In the genomic region with DNA sequence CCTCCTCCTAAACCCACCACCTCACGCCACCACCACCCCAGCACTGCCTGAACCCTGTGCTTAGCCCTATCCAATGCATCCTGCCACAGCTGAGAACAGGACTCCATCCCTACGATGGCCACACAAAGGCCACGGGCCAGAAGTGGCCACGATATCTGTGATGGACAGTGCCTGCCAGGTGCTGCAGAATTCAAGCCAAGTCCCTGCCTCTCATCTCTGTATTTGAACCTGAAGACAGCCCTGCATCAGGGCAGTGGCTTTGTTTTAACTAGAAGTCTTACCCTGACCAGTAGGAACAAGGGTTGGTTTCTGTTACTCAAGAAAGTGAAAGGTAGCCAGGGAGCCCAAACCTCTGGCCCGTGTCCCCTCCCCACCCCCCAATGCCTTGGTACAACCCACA, we compare ENCODE assay signal across 22 mouse cellular contexts. TPM values are rescaled to one million over a fixed set of nuclear protein-coding genes. Genes with fewer than 3 reads are reported as not detected.
DNase-seq lines count a peak whose midpoint lies in the region; ATAC-seq lines count a peak whose summit lies in the region.
"Had no signal": no experiment of that assay in that cellular context is flagged by ENCODE, and none has a peak within 500 bp of the region (broad histone marks: within the 10 kb centered on the region; RNA-seq: fewer than 3 reads in every experiment).

No protein-coding gene starts in this region.

- ATAC-seq in cerebellum, adult (ENCODE audit: insufficient number of reproducible peaks, low FRiP score, low TSS enrichment): no peak
- ATAC-seq in hindbrain, embryonic 13.5 days (ENCODE audit: low FRiP score): no peak
- no peak for ATAC-seq in hindbrain, embryonic 16.5 days
- ATAC-seq: activated CD4-positive, CD25-positive, alpha-beta regulatory T cell, adult 4 months; forebrain, embryonic 15.5 days; intestine, postnatal 0 days had no signal

- peak; percentile 39 for DNase-seq in cerebellum, adult 11 months
- DNase-seq in cerebellum, adult 8-10 months: peak; percentile 44
- peak; percentile 60 to 64 for DNase-seq in cerebellum, postnatal 25 days
- no peak for DNase-seq in limb, embryonic 10.5 days (ENCODE audit: low spot score)
- no peak for DNase-seq in thymus, postnatal 14 days
- DNase-seq: adrenal gland, adult 8-10 months; adrenal gland, postnatal 25 days; gastrocnemius, postnatal 25 days; heart, adult 18-20 months; heart, postnatal 14 days; heart, postnatal 4 days had no signal

- 69% methylated on average over 5 of the region's 5 CpGs for WGBS in hindbrain, embryonic 13.5 days
- 76% methylated on average over 5 of the region's 5 CpGs for WGBS in hindbrain, embryonic 16.5 days
- 80% methylated on average over 5 of the region's 5 CpGs for WGBS in limb, embryonic 10.5 days

- H3K4me3 ChIP-seq in hindbrain, embryonic 13.5 days: no peak overlapping the region
- no peak overlapping the region for H3K4me3 ChIP-seq in hindbrain, embryonic 16.5 days (ENCODE audit: low read length)
- H3K4me3 ChIP-seq in limb, embryonic 10.5 days: no peak overlapping the region
- H3K4me3 ChIP-seq: embryonic facial prominence, embryonic 12.5 days; embryonic facial prominence, embryonic 15.5 days; forebrain, embryonic 12.5 days; forebrain, embryonic 15.5 days; heart, embryonic 13.5 days; hindbrain, embryonic 12.5 days had no signal

- H3K27me3 ChIP-seq in hindbrain, embryonic 13.5 days: peaks cover 58% of the 10 kb centered on the region
- H3K27me3 ChIP-seq in hindbrain, embryonic 16.5 days (replicated peaks; ENCODE audit: control insufficient read depth, insufficient read depth, low read length): peaks cover 9% of the 10 kb centered on the region
- H3K27me3 ChIP-seq in limb, embryonic 10.5 days (ENCODE audit: low read depth, poor library complexity, severe bottlenecking): peaks cover 94% of the 10 kb centered on the region

- H3K27ac ChIP-seq in hindbrain, embryonic 13.5 days: peak overlapping the region; percentile 18; the same call in 1 of the 2 replicates
- H3K27ac ChIP-seq in hindbrain, embryonic 16.5 days (ENCODE audit: low read depth, low read length): no peak overlapping the region
- no peak overlapping the region for H3K27ac ChIP-seq in limb, embryonic 10.5 days
- H3K27ac ChIP-seq: embryonic facial prominence, embryonic 12.5 days; embryonic facial prominence, embryonic 15.5 days; forebrain, embryonic 12.5 days; forebrain, embryonic 15.5 days; heart, embryonic 13.5 days; hindbrain, embryonic 12.5 days had no signal

- no peaks in the 10 kb centered on the region for H3K36me3 ChIP-seq in hindbrain, embryonic 13.5 days
- no peaks in the 10 kb centered on the region for H3K36me3 ChIP-seq in hindbrain, embryonic 16.5 days (ENCODE audit: control insufficient read depth, insufficient read depth, low read length)
- H3K36me3 ChIP-seq in limb, embryonic 10.5 days: no peaks in the 10 kb centered on the region
- H3K36me3 ChIP-seq: embryonic facial prominence, embryonic 12.5 days; embryonic facial prominence, embryonic 15.5 days; forebrain, embryonic 12.5 days; forebrain, embryonic 15.5 days; heart, embryonic 13.5 days; hindbrain, embryonic 12.5 days had no signal

- H3K4me2 ChIP-seq in hindbrain, embryonic 13.5 days: no peak overlapping the region
- H3K4me2 ChIP-seq in hindbrain, embryonic 16.5 days (ENCODE audit: low read length): no peak overlapping the region
- H3K4me2 ChIP-seq: embryonic facial prominence, embryonic 12.5 days; embryonic facial prominence, embryonic 15.5 days; forebrain, embryonic 12.5 days; forebrain, embryonic 15.5 days; heart, embryonic 13.5 days; hindbrain, embryonic 12.5 days had no signal

- H3K4me1 ChIP-seq in hindbrain, embryonic 13.5 days (replicated peaks): peaks cover 88% of the 10 kb centered on the region
- H3K4me1 ChIP-seq in hindbrain, embryonic 16.5 days (ENCODE audit: control insufficient read depth, insufficient read depth, low read depth, low read length): peaks cover 17% of the 10 kb centered on the region
- peaks cover 58% of the 10 kb centered on the region for H3K4me1 ChIP-seq in limb, embryonic 10.5 days

- no peak overlapping the region; the same call in 1 of the 2 replicates for H3K9ac ChIP-seq in hindbrain, embryonic 13.5 days
- no peak overlapping the region for H3K9ac ChIP-seq in hindbrain, embryonic 16.5 days (ENCODE audit: low read depth, low read length)
- H3K9ac ChIP-seq: embryonic facial prominence, embryonic 12.5 days; embryonic facial prominence, embryonic 15.5 days; forebrain, embryonic 15.5 days; heart, embryonic 13.5 days; hindbrain, embryonic 12.5 days had no signal

- H3K9me3 ChIP-seq in hindbrain, embryonic 13.5 days: no peaks in the 10 kb centered on the region
- no peaks in the 10 kb centered on the region for H3K9me3 ChIP-seq in hindbrain, embryonic 16.5 days (ENCODE audit: control insufficient read depth, low read length)
- H3K9me3 ChIP-seq in limb, embryonic 10.5 days (replicated peaks): no peaks in the 10 kb centered on the region
- H3K9me3 ChIP-seq: embryonic facial prominence, embryonic 12.5 days; embryonic facial prominence, embryonic 15.5 days; forebrain, embryonic 12.5 days; forebrain, embryonic 15.5 days; heart, embryonic 13.5 days; hindbrain, embryonic 12.5 days had no signal

RNA-seq across cellular contexts. Expression of a gene that starts 12.1 kb away (rescaled TPM):
- 4.8 and 5.2 TPM in 2 replicates for polyA plus RNA-seq in hindbrain, embryonic 13.5 days (2015; fragmentation: Nextera tagmentation; extraction: Ambion mirVana)
- polyA plus RNA-seq in hindbrain, embryonic 16.5 days (2015; fragmentation: Nextera tagmentation; extraction: Ambion mirVana): 9.3 and 10.0 TPM in 2 replicates
- polyA plus RNA-seq in limb, embryonic 10.5 days (2016; fragmentation: Nextera tagmentation; extraction: Ambion mirVana): 0.06 and 0.35 TPM in 2 replicates

RNA-seq across cellular contexts. Expression of a gene that starts 47.2 kb away (rescaled TPM):
- polyA plus RNA-seq in hindbrain, embryonic 13.5 days (2015; fragmentation: Nextera tagmentation; extraction: Ambion mirVana): 113 and 126 TPM in 2 replicates
- polyA plus RNA-seq in hindbrain, embryonic 16.5 days (2015; fragmentation: Nextera tagmentation; extraction: Ambion mirVana): 144 and 155 TPM in 2 replicates
- polyA plus RNA-seq in limb, embryonic 10.5 days (2016; fragmentation: Nextera tagmentation; extraction: Ambion mirVana): 904 and 1,218 TPM in 2 replicates

RNA-seq across cellular contexts. Expression of a gene that starts 56.5 kb away (rescaled TPM):
- 43.5 and 44.8 TPM in 2 replicates for polyA plus RNA-seq in hindbrain, embryonic 13.5 days (2015; fragmentation: Nextera tagmentation; extraction: Ambion mirVana)
- 77.2 and 83.3 TPM in 2 replicates for polyA plus RNA-seq in hindbrain, embryonic 16.5 days (2015; fragmentation: Nextera tagmentation; extraction: Ambion mirVana)
- polyA plus RNA-seq in limb, embryonic 10.5 days (2016; fragmentation: Nextera tagmentation; extraction: Ambion mirVana): 9.4 TPM in 2 replicates

Comparison
In these comparisons a context has a peak if more than half of its experiments do, and no peak if none do; other contexts are left out.
1. DNase-seq: peak in cerebellum, adult 11 months (single experiment), cerebellum, adult 8-10 months (single experiment) and cerebellum, postnatal 25 days (2 of 2); none in limb, embryonic 10.5 days (single experiment) and thymus, postnatal 14 days (single experiment).